Mouse (Mus musculus) retina, postnatal 7 days (tissue): ENCODE results near the gene Sbf2.
A peak's percentile ranks its signal among the peaks of the same experiment; 100 is the strongest.
"Not testable (repeated sequence)": the region's sequence is repeated elsewhere in the genome, so short reads cannot be mapped to it uniquely, and the experiment has no call there.

Experiments used
- DNase-seq: peaks from one replicate; pipeline ENCODE4 v3.0.0-alpha.2; 2012; ENCODE audit warnings: low read depth, low spot score

Gene Sbf2

DNA sequence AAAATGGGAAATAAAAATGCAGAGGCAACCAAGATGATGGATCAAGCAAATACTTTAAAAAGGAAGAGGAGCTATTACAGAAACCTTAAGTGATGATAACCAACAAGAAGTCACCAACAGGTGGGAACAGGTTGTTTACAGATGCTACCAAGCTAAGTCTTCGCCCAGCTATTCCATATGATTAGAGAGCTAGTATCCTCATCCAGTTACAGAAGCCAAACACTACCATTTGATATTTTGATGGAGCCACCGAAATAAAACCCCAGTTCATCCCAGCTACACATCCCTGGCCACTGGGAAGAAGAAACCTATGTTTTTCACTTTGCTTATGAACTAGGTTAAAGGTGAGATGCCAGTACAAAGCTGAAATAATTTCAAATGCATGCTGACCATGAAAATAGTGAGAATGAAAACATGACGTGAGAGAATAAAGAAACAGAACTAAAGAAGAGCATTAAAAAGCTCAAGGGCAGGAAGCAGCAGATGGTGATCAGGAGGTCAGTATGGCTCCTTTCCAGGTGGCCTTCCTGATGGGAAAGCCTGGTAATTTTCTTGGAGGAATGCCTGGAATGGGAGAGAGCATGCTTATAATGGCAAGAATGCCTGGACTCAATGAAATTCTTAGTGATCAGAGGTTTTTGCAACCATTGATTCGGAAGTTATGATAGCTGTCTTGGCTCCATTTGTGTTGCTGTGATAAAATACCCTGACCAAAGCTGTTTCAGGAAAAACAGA is 48.7 kb downstream of the Sbf2 start:
- no peak for DNase-seq

DNA sequence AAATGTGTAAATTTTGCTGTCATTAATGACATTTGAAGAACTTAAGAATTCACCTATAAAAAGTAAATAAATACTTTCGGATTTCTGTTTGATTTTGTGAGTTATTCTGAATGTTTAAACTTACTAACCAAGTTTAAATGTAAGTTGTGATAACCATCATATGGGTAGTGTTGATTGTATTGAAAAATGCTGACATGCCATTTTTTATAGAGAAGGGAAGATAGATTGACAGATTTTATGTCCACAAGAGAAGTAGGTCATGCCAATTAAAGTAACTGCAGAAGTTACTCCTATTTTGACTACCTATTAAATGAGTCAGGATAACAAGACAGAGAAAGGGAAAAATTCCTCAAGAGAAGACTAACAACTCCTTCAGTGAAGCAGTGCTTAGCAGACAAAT is 53.1 kb downstream of the Sbf2 start:
- DNase-seq: no peak

DNA sequence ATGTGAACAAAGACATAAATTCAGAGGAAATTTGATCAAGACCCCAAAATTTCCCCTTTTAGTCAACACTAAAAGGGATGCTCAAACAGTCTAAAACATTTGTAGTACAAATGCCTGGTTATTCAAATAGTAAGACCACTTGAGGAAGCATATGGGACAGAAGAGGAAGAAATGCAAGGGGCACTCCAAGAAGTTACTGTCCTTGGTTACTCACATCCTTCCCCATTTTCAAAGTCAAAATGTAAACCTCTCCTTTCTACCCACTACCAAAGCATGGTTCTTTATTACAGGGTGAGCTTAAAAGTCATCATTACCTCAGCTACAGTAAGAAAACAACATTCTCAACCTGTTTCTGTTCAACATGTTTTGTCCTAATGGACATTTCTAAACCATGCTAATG is 57.7 kb downstream of the Sbf2 start:
- no peak for DNase-seq

DNA sequence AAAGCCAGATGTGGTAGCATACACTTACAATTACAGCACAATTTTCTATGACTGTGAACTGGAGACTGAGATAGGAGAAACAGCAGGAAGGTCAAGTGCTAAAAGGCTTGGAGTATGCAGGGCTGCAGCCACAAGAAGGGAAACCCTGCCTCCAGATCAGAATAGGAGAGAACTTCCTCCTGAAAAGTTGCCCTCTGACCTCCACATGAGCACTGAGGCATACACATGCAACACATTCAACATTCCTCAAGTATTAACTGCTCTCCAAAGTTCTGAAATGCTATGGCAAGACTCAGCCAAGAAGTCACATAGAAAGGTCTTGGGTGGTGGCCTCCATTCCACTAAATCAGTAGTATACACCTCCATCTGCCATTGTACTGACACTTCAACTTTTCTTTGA is 58.5 kb downstream of the Sbf2 start:
- no peak for DNase-seq

DNA sequence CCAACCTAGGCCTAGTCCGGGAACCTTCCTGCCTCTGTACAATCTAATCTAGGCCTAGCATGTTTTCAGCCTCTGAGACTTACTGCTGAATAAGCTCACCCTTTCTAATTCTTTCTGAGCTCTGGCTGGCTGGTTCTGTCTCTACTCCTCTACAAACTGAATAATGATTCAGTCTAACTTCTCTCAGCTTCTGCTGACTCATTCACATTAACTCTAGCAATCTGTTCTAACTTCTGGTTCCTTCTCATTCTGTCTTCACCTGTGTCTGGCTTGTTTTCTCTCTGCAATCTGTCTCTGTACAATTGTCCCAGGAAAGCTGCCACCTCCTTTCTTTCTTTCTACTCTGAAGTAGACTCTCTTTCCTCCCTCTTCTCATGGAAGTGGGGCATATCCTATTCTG is 59.5 kb downstream of the Sbf2 start:
- DNase-seq: no peak

DNA sequence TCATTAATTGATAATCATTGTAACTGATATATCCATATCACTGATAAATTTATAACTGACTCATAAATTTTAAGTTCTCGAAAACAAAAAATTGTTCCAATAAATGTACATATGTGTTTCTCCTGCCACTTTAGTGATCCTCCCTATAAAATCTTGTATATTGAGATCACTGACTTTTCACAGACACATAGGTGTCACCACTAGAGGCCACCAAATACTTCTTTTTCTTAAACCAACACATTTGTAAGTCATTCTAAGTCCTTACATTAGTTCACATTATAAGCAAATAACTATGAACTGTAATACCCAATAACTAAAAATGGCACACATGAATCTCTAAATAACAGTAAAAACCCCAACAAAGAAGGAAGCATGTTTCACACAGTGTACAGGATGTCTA is 66.5 kb downstream of the Sbf2 start:
- DNase-seq: no peak

DNA sequence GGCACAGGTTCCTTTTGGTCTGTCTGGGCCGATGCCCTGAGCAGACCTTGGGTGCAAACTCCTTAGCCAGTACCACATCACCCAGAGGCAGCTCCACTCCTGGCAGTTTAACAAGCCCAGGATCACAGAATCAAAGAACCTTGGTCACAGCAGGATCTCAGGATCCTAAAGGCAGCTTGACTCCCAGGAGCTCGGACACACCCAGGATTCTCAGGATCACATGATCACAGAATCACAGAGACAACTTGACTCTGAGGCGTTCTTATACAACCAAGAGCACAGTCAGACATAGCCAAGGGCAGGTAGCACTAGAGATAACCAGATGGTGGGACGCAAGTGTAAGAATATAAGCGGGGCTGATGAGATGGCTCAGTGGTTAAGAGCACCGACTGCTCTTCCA is 71.4 kb downstream of the Sbf2 start:
- no peak for DNase-seq

DNA sequence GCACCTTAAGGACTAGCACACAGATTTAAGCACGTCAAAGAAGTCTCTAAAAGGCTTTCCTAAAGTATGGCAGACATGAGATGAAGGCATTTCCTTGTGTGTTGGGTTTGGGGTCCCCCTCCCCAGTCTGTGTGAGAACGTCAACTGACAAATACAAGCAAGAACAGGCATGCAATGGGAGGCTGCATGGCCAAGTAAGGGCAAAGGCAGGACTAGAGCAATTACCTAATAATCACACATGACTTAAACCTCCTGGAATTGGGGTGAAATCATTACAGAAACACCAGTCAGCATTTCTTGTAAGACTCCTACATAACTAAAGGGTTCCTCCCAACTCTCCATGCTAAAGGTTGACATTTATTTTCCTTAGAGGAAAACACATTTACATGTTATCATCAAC is 75.5 kb downstream of the Sbf2 start:
- DNase-seq: no peak

DNA sequence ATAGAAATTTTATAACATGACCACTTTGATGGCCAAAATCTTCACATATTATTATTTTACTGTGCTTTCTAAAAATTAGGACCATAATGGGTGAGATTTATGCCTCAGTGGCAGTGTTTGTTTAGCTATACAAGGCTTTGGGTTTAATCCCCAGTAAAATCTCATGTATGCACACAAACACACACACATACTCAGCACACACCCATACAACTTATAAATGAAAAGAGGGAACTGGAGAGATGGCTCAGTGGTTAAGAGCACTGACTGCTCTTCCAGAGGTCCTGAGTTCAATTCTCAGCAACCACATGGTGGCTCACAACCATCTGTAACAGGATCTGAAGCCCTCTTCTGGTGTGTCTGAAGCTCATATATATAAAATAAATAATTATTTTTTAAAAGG is 84.4 kb downstream of the Sbf2 start:
- not testable (repeated sequence) for DNase-seq

DNA sequence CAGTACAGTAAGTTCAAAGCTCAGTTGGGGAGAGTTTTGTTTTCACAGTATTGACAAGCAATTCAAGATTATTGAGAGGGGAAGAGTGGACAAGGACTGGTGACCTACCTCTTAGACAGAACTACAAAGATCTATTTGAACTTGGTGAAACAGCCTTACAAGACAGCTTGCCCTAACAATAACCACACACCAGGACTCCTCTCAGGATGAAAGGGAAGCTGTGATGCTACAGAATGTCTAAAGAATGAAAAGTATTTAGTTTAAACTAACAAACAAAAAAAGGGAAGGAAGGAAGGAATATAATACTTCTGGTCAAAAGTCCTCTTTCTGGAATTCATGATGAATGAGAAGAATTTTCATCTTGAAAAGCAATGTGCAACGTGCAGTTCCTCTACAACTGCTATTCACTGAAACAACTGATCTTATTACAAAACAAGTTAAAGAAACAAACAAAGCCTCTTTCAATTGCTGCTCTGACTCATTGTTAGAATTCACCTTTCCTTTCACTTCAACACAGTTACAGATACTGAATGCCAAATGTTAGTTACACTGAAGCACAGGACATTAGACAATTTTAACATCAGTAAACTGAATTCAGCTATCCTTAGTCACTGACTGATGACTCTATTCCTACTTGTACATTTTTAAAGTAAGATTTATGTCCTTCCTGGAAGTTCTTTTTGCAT is 89.5 kb downstream of the Sbf2 start:
- no peak for DNase-seq

DNA sequence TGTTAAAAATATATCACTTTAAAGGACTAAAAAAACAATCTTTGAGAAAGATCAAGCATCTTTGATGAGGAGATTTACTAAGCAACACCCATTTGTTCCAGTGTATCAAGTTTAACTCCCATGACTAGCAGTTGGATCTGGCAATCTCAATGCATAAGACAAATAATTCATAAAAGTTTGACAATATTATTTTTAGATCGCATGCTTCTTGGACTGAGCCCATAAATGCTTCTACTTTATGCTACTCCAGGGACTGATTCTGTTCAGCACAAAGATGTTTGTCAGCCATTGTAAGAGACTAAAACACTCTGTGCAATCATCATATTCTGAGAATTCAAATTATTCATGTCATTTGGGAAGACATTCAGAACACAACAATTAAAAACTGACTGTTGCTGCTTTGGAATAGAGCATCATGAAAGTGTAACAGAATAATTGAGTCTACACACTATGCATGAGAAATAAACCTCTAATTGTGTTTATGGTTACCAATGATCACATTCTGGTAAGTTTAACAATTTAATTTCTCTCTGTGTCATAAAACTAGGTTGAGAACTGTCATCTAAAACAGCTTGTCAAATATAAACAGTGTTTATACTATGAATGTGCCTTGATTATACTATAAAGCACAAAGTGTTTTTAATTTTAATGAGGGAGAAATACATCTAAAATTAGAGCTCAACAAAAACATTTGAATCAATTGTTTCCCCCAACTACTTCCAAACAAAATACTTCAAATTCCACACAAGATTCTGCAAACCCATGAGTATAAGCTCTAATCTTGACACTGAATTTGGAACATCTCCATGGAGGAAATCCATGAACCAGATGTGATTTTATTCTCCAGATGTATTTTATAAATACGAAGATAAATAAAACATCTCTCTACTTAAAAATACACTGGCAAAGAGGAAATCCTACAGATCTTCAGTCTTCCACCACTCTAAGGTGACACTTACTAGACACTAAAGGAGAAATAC is 98.2 kb downstream of the Sbf2 start:
- no peak for DNase-seq

DNA sequence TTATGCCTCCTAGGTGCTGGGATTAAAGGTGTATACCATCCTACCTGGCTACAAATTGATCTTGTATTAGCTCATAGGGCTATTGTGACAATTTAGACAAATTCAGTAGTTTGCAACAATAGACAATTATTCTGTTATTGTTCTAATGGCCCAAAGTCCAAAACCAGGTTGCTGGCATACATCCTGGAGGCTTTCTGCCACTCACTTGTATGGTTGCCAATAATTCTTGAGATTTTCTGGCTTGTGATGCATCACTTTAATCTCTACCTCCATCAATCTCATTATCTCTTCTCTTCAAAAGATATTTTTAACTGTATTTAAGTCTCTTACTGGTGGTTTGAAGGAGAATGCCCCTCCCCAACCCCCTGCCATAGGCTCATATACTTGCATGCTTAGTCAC is 100.6 kb downstream of the Sbf2 start:
- no peak for DNase-seq

DNA sequence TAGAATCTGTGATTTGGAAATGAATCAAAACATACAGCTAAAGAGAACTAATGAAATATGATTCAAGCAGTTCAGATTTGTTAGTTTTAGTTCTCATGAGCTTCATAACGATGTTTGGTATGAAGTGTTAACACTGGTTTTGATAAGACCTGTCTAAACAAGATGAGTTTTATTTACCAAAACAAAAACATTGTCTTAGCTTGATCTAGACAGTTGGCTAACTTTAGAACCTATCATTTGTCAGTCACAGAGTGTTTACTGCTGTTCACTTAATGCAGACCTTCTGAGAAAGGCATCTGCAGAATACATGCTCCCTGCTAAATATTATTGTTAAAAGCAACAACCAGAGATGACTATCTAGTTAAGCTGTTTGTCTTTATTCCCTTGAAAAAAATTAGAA is 116.1 kb downstream of the Sbf2 start:
- DNase-seq: no peak

DNA sequence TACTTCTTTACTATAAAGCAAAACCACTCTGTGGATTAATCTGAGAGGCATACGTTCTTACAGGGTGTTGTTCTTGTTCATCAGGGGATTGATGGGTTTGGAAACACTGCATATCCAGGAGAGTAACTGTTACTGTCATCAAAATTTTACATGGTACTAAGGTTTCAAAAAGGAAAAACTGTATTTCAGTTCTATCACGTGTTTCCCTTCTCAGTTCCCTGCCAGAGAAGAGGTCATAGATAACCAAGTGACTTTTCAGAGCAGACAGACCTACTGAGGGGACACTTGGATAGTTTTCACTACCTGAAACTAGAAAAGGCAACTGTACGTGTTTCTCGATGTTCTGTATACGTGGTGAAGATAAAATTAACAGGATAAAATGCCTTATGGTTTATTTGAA is 123.7 kb downstream of the Sbf2 start:
- no peak for DNase-seq

DNA sequence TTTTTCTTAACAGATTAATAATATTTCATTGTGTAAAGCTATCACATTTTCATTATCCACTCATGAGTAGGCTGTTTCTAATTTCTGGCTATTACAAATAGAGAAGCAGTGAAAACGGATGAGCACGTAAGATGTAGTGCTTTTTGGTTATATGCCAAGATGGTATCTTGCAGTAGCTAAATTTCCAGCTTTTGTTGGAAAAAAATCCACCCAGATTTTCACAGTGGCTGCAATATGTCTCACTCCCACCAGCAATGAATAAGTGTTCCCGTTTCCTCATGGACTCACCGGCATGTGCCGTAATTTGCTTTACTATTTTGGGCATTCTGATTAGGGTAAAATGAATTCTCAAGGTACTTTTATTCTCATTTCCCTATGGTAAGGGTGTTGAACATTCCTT is 129.7 kb downstream of the Sbf2 start:
- no peak for DNase-seq

DNA sequence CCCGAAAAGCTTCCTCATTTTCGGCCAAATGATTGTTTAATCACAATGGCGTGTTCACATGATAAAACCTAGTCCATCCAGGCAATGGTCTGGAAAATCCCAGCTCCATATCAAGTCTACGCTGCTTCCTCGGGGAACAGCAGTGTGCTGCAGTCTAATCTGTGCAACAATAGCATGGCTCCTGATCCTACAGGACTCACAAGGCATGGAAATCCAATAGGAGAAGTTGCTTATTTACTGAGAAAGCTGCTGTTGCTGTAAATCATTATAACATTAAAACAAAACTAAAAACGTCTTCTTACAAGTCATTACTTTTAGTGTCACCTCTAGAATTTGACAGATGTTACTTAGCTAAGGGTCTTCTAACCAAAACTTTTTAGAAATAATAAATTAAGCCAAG is 143.7 kb downstream of the Sbf2 start:
- DNase-seq: no peak

DNA sequence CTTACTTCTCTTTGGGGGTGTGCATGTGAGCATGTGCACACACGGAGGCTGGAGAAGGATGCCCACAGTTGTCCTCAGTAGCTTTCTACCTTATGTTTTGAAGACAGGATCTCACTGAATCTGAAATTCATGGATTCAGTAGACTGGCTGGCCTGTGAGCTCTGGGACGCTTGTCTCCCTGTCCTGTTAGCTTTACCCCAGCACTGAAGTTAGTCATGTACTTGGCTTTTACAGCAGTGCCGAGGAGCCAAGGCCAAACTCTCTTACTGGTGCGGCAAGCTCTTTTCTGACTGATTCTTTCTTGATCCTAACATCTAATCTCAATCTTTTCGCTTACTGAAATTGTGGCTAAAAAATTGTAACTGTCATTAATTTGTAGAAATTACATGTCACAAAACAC is 151.3 kb downstream of the Sbf2 start:
- no peak for DNase-seq

DNA sequence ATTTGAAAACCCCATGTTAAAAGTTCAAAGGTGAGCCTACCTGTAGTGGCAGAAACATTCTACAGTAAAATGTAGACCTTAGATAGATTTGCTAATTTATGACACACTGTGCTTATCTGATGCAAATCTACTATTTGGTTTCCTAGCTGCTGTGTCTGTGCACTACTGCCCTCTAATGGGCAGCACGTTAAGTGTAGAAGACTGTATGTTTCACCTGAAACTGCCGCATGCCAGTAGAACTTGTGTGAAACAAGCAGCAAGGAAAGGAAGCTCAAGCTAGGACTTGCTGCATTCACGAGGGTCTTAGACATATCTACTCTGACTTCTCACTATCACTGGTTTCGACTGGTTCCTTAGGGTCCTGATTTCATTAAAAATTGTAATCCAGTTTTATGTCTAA is 182.4 kb downstream of the Sbf2 start:
- DNase-seq: peak; percentile 34

DNA sequence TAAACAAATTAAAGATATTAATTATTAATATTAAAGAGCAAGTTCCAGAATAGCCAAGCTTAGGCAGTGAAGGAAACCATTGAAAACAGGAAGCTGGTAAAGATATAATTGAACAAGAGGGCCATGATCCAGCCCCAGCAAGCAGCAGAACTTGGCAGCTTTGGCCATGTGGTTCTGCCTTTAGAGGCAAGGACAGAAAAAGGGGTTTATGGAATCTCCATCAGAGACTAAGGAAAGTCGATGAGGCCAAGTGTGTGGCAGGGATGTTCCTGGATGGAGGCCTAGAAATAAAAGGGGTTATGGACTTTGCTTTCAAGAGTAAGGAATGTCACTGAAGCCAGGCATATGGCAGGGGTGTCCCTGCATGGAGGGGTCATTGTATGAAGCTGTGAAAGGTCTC is 198.4 kb downstream of the Sbf2 start:
- no peak for DNase-seq

DNA sequence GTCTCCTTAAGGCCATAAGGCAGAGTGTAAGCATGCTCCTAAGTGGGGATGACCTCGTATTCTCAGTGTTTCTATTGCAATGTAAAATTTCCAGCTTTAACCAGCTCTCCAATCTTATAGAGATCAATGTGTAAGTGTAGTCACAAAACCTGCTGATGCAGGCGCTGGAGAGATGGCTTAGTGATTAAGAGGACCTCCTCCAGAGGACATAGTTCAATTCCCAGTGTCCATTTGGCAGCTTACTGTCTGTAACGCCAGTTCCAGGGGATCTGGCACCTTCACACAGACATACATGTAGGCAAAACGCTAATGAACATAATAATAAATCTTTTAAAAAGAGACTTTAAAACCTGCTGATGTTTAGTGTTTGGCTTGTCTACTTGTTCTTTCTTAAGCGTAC is 200.4 kb downstream of the Sbf2 start:
- no peak for DNase-seq

DNA sequence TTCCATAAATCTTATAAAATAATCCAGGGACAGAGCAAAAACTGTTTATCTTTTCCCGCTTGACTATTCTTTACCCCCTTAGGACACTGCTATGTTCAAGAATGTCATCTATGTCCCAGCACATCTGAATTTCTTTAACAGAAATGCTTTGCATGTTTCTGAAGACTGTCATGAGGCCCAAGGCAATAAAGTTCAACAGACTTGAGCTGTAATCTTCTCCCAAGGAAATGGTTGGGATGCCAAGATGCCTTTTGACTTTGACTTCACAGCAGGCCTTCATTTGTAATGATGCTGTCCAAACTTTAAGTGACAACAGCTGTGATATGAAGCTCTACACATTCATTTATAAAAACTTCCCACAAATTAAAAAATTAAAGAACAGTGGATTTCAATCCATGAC is 212.6 kb downstream of the Sbf2 start:
- DNase-seq: no peak

DNA sequence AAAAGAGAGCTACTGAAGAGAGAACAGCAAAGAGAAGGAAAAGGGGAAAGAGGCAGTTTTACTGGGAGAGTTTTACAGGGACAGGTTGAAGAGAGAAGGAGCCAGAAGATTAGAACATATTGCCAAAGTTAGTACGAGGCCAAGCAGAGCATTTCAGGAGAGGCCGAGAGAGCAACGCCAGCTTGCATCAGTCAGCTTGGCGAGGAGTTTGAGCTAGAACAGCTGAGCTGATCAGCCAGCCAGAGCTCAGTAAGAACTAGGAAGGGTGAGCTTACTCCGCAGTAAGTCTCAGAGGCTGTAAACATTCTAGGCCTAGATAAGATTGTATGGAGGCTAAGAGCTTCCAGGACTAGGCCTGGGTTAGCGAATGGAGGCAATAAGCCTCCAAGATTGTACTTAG is 222.1 kb downstream of the Sbf2 start:
- no peak for DNase-seq

DNA sequence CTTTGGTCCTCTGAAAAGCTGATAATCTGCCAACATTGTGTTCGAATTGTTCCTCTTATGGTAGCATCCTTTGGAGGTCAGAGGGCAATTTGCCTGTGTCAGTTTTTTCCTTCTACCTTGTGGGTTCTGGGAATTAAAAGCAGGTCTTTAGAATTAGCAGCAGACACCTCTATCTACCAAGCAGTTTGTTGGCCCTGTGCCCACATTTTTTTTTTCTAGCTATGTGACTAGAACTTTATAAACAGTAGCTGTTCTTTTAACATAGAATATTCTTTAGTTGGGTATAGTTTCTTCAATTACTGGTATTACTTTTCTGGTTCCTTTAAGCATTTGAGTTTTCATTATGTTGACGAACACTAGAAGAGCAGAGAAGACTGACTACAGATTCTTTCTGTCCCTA is 223.1 kb downstream of the Sbf2 start:
- no peak for DNase-seq
